Comparison of ENCODE assay signal across 8 mouse cellular contexts in genomic region chr10:81494260-81495041, GRCm38 (mm10). TPM values are rescaled to one million over a fixed set of nuclear protein-coding genes. Genes with fewer than 3 reads are reported as not detected.
DNase-seq lines count a peak whose midpoint lies in the region; ATAC-seq and TF ChIP-seq lines count a peak whose summit lies in the region.

No protein-coding gene starts in this region.

- peaks cover 47% of the 10 kb centered on the region for H3K4me1 ChIP-seq in hindbrain, embryonic 10.5 days (replicated peaks)
- H3K4me1 ChIP-seq in hindbrain, embryonic 11.5 days (replicated peaks; ENCODE audit: control insufficient read depth, insufficient read depth, low read length) = peaks cover 7% of the 10 kb centered on the region
- H3K4me1 ChIP-seq in embryonic facial prominence, embryonic 13.5 days = peaks cover 24% of the 10 kb centered on the region
- peaks cover 20% of the 10 kb centered on the region for H3K4me1 ChIP-seq in limb, embryonic 12.5 days (replicated peaks)

- 91% methylated on average over 11 of the region's 11 CpGs for WGBS in hindbrain, embryonic 10.5 days
- 92% methylated on average over 11 of the region's 11 CpGs for WGBS in hindbrain, embryonic 11.5 days
- WGBS in embryonic facial prominence, embryonic 13.5 days = 90% methylated on average over 11 of the region's 11 CpGs
- 84% methylated on average over 11 of the region's 11 CpGs for WGBS in limb, embryonic 12.5 days

- no peak overlapping the region for H3K27ac ChIP-seq in hindbrain, embryonic 10.5 days
- no peak overlapping the region for H3K27ac ChIP-seq in hindbrain, embryonic 11.5 days (ENCODE audit: low read depth, low read length)
- no peak overlapping the region for H3K27ac ChIP-seq in embryonic facial prominence, embryonic 13.5 days
- H3K27ac ChIP-seq in limb, embryonic 12.5 days = no peak overlapping the region

- no peaks in the 10 kb centered on the region for H3K27me3 ChIP-seq in hindbrain, embryonic 10.5 days (ENCODE audit: insufficient read depth, poor library complexity, severe bottlenecking)
- no peaks in the 10 kb centered on the region for H3K27me3 ChIP-seq in hindbrain, embryonic 11.5 days (ENCODE audit: control insufficient read depth, insufficient read depth, low read length)
- H3K27me3 ChIP-seq in embryonic facial prominence, embryonic 13.5 days = no peaks in the 10 kb centered on the region
- H3K27me3 ChIP-seq in limb, embryonic 12.5 days = no peaks in the 10 kb centered on the region; the same call in 1 of the 2 replicates
- H3K27me3 ChIP-seq in myocyte (ENCODE audit: control insufficient read depth, insufficient read depth, insufficient read length) = no peaks in the 10 kb centered on the region

- TF ChIP-seq POLR2A in myocyte (IDR thresholded peaks at IDR 0.05; ENCODE audit: insufficient read length, low read depth) = no peak

- H3K9ac ChIP-seq in hindbrain, embryonic 11.5 days (ENCODE audit: low read depth, low read length) = no peak overlapping the region
- H3K9ac ChIP-seq in embryonic facial prominence, embryonic 13.5 days = peak overlapping the region; percentile 92
- peak overlapping the region; percentile 19; the same call in 1 of the 2 replicates for H3K9ac ChIP-seq in limb, embryonic 12.5 days (replicated peaks)

- H3ac ChIP-seq in myocyte (ENCODE audit: control insufficient read depth, insufficient read length) = no peak overlapping the region

- no peaks in the 10 kb centered on the region for H3K9me3 ChIP-seq in hindbrain, embryonic 10.5 days
- H3K9me3 ChIP-seq in hindbrain, embryonic 11.5 days (ENCODE audit: control insufficient read depth, low read length) = no peaks in the 10 kb centered on the region
- no peaks in the 10 kb centered on the region for H3K9me3 ChIP-seq in embryonic facial prominence, embryonic 13.5 days
- H3K9me3 ChIP-seq in limb, embryonic 12.5 days = no peaks in the 10 kb centered on the region

- peaks cover 23% of the 10 kb centered on the region for H3K79me2 ChIP-seq in myocyte (ENCODE audit: control insufficient read depth, insufficient read depth)

- DNase-seq in hindbrain, embryonic 10.5 days (ENCODE audit: low spot score) = no peak
- DNase-seq in hindbrain, embryonic 11.5 days (ENCODE audit: low spot score) = no peak
- no peak for DNase-seq in left cerebral cortex, adult 9 months (ENCODE audit: low spot score in 2 of 2)
- DNase-seq in B cell, adult 2 months = no peak
- DNase-seq in urinary bladder, postnatal 10 days (ENCODE audit: low spot score) = no peak

- H3K36me3 ChIP-seq in hindbrain, embryonic 10.5 days = peaks cover 48% of the 10 kb centered on the region
- peaks cover 11% of the 10 kb centered on the region for H3K36me3 ChIP-seq in hindbrain, embryonic 11.5 days (ENCODE audit: control insufficient read depth, insufficient read depth, low read length)
- peaks cover 39% of the 10 kb centered on the region for H3K36me3 ChIP-seq in embryonic facial prominence, embryonic 13.5 days
- H3K36me3 ChIP-seq in limb, embryonic 12.5 days = peaks cover 47% of the 10 kb centered on the region
- peaks cover 10% of the 10 kb centered on the region for H3K36me3 ChIP-seq in myocyte (ENCODE audit: control insufficient read depth, insufficient read depth)

- no peak overlapping the region for H3K4me2 ChIP-seq in hindbrain, embryonic 11.5 days (replicated peaks; ENCODE audit: low read depth, low read length)
- peak overlapping the region; percentile 99 for H3K4me2 ChIP-seq in embryonic facial prominence, embryonic 13.5 days
- H3K4me2 ChIP-seq in limb, embryonic 12.5 days = peak overlapping the region; percentile 98
- peak overlapping the region; percentile 85 for H3K4me2 ChIP-seq in myocyte (ENCODE audit: low read depth)

- no peak for ATAC-seq in hindbrain, embryonic 11.5 days (ENCODE audit: low FRiP score)
- ATAC-seq in embryonic facial prominence, embryonic 13.5 days (ENCODE audit: insufficient number of reproducible peaks, insufficient read depth, low FRiP score, low TSS enrichment, low read depth) = no peak
- no peak for ATAC-seq in limb, embryonic 12.5 days (ENCODE audit: insufficient number of reproducible peaks, insufficient read depth, low FRiP score, low TSS enrichment, low read depth)

- peak overlapping the region; percentile 84 for H3K4me3 ChIP-seq in hindbrain, embryonic 10.5 days
- no peak overlapping the region for H3K4me3 ChIP-seq in hindbrain, embryonic 11.5 days (ENCODE audit: low read depth, low read length)
- H3K4me3 ChIP-seq in embryonic facial prominence, embryonic 13.5 days = peak overlapping the region; percentile 87; the same call in 1 of the 2 replicates
- H3K4me3 ChIP-seq in limb, embryonic 12.5 days (replicated peaks) = peak overlapping the region; percentile 78
- peak overlapping the region; percentile 94 for H3K4me3 ChIP-seq in myocyte

TF ChIP-seq in myocyte, 11 proteins besides CTCF, POLR2A, EP300 and RAD21:
- TF ChIP-seq MYOG (IDR thresholded peaks at IDR 0.05; ENCODE audit: control insufficient read depth in 1 of 3, insufficient read depth in 1 of 3, insufficient read length in 2 of 3, low read depth in 2 of 3) (no peak), SRF (IDR thresholded peaks at IDR 0.05; ENCODE audit: control insufficient read depth, insufficient read length, low read depth) (no peak), TCF3 (IDR thresholded peaks at IDR 0.05; ENCODE audit: insufficient read length, low read depth) (no peak), TCF12 (IDR thresholded peaks at IDR 0.05; ENCODE audit: insufficient read depth, poor library complexity, severe bottlenecking) (no peak), CEBPB (IDR thresholded peaks at IDR 0.05; ENCODE audit: insufficient read depth, poor library complexity, severe bottlenecking) (no peak), USF1 (IDR thresholded peaks at IDR 0.05; ENCODE audit: low read depth) (no peak), MYOD1 (IDR thresholded peaks at IDR 0.05; ENCODE audit: control insufficient read depth in 1 of 3, insufficient read length in 2 of 3, low read depth in 2 of 3) (no peak), E2F4 (IDR thresholded peaks at IDR 0.05; ENCODE audit: insufficient read depth) (no peak), MAX (IDR thresholded peaks at IDR 0.05; ENCODE audit: low read depth) (no peak), REST (IDR thresholded peaks at IDR 0.05; ENCODE audit: insufficient read depth, insufficient read length) (no peak), POLR2AphosphoS2 (IDR thresholded peaks at IDR 0.05; ENCODE audit: insufficient read length, low read depth) (no peak)

RNA-seq across cellular contexts. Expression of gene Ncln, which starts 1.7 kb away (rescaled TPM):
- 87.4 and 92.6 TPM in 2 replicates for polyA plus RNA-seq in hindbrain, embryonic 10.5 days (2016; fragmentation: Nextera tagmentation; extraction: Ambion mirVana)
- 43.5 and 46.9 TPM in 2 replicates for polyA plus RNA-seq in hindbrain, embryonic 11.5 days (2014; fragmentation: Nextera tagmentation; extraction: Ambion mirVana)
- polyA plus RNA-seq in embryonic facial prominence, embryonic 13.5 days (2015; fragmentation: Nextera tagmentation; extraction: Ambion mirVana) = 82.3 and 87.9 TPM in 2 replicates
- polyA plus RNA-seq in limb, embryonic 12.5 days (2016; fragmentation: Nextera tagmentation; extraction: Ambion mirVana) = 84.3 and 86.9 TPM in 2 replicates
- 153 TPM for polyA plus RNA-seq in myocyte (2012; fragmentation: generic; extraction: Trizol)

RNA-seq across cellular contexts. Expression of gene S1pr4, which starts 5.5 kb away (rescaled TPM):
- polyA plus RNA-seq in hindbrain, embryonic 10.5 days (2016; fragmentation: Nextera tagmentation; extraction: Ambion mirVana) = 0.39 and 0.42 TPM in 2 replicates
- 0.15 and 0.24 TPM in 2 replicates for polyA plus RNA-seq in hindbrain, embryonic 11.5 days (2014; fragmentation: Nextera tagmentation; extraction: Ambion mirVana)
- 0.25 and 0.31 TPM in 2 replicates for polyA plus RNA-seq in embryonic facial prominence, embryonic 13.5 days (2015; fragmentation: Nextera tagmentation; extraction: Ambion mirVana)
- 0.28 and 0.53 TPM in 2 replicates for polyA plus RNA-seq in limb, embryonic 12.5 days (2016; fragmentation: Nextera tagmentation; extraction: Ambion mirVana)
- not detected for polyA plus RNA-seq in myocyte (2012; fragmentation: generic; extraction: Trizol)

RNA-seq across cellular contexts. Expression of gene Celf5, which starts 11.9 kb away (rescaled TPM):
- polyA plus RNA-seq in hindbrain, embryonic 10.5 days (2016; fragmentation: Nextera tagmentation; extraction: Ambion mirVana) = 3.1 and 12.9 TPM in 2 replicates
- polyA plus RNA-seq in hindbrain, embryonic 11.5 days (2014; fragmentation: Nextera tagmentation; extraction: Ambion mirVana) = 12.7 and 13.7 TPM in 2 replicates
- polyA plus RNA-seq in embryonic facial prominence, embryonic 13.5 days (2015; fragmentation: Nextera tagmentation; extraction: Ambion mirVana) = 2.1 and 2.5 TPM in 2 replicates
- polyA plus RNA-seq in limb, embryonic 12.5 days (2016; fragmentation: Nextera tagmentation; extraction: Ambion mirVana) = 0.70 and 0.93 TPM in 2 replicates
- polyA plus RNA-seq in myocyte (2012; fragmentation: generic; extraction: Trizol) = 0.37 TPM

RNA-seq across cellular contexts. Expression of gene Gna15, which starts 29.6 kb away (rescaled TPM):
- 0.63 and 1.6 TPM in 2 replicates for polyA plus RNA-seq in hindbrain, embryonic 10.5 days (2016; fragmentation: Nextera tagmentation; extraction: Ambion mirVana)
- 0.56 and 0.66 TPM in 2 replicates for polyA plus RNA-seq in hindbrain, embryonic 11.5 days (2014; fragmentation: Nextera tagmentation; extraction: Ambion mirVana)
- polyA plus RNA-seq in embryonic facial prominence, embryonic 13.5 days (2015; fragmentation: Nextera tagmentation; extraction: Ambion mirVana) = 2.0 and 2.1 TPM in 2 replicates
- 1.2 and 1.4 TPM in 2 replicates for polyA plus RNA-seq in limb, embryonic 12.5 days (2016; fragmentation: Nextera tagmentation; extraction: Ambion mirVana)
- not detected for polyA plus RNA-seq in myocyte (2012; fragmentation: generic; extraction: Trizol)

RNA-seq across cellular contexts. Expression of gene Nfic, which starts 39.0 kb away (rescaled TPM):
- 10.5 and 16.0 TPM in 2 replicates for polyA plus RNA-seq in hindbrain, embryonic 10.5 days (2016; fragmentation: Nextera tagmentation; extraction: Ambion mirVana)
- polyA plus RNA-seq in hindbrain, embryonic 11.5 days (2014; fragmentation: Nextera tagmentation; extraction: Ambion mirVana) = 10.9 and 11.9 TPM in 2 replicates
- 87.0 and 96.1 TPM in 2 replicates for polyA plus RNA-seq in embryonic facial prominence, embryonic 13.5 days (2015; fragmentation: Nextera tagmentation; extraction: Ambion mirVana)
- polyA plus RNA-seq in limb, embryonic 12.5 days (2016; fragmentation: Nextera tagmentation; extraction: Ambion mirVana) = 30.8 and 31.1 TPM in 2 replicates
- polyA plus RNA-seq in myocyte (2012; fragmentation: generic; extraction: Trizol) = 115 TPM
